Mouse (Mus musculus) liver, adult 2 months (tissue): Measurements from ENCODE around the gene Stag1. TPM values are rescaled to one million over a fixed set of nuclear protein-coding genes. Genes with fewer than 3 reads are reported as not detected.

ENCODE experiments used
- DNase-seq: peaks from one replicate; pipeline ENCODE4 v3.0.0-alpha.2; 2011; ENCODE audit warnings: low read depth, low spot score; ENCODE audit errors: extremely low read depth
- H3K27ac ChIP-seq: fragments of 200-500 bp; replicated peaks from 2 replicates; pipeline ENCODE4 v1.5.1; 2012; ENCODE audit warnings: low read depth, mild to moderate bottlenecking, control low read depth, inconsistent platforms, low read length; ENCODE audit not compliant: insufficient read depth
- H3K27me3 ChIP-seq: fragments of 200-500 bp; 2 replicates; pipeline ENCODE4 v1.6.1; 2012; ENCODE audit warnings: mild to moderate bottlenecking, moderate library complexity, low read length, inconsistent platforms; ENCODE audit not compliant: control insufficient read depth, insufficient read depth
- H3K36me3 ChIP-seq: fragments of 200-500 bp; 2 replicates; pipeline ENCODE4 v1.6.1; 2012; ENCODE audit warnings: low read length, inconsistent platforms; ENCODE audit not compliant: control insufficient read depth, insufficient read depth
- H3K4me1 ChIP-seq: fragments of 200-500 bp; 2 replicates; pipeline ENCODE4 v1.6.1; 2011; ENCODE audit warnings: low read length; ENCODE audit not compliant: control insufficient read depth, insufficient read depth
- H3K4me3 ChIP-seq: fragments of 200-500 bp; 2 replicates; pipeline ENCODE4 v1.5.1; 2011; ENCODE audit warnings: low read depth, mild to moderate bottlenecking, control low read depth, low read length, moderate library complexity; ENCODE audit not compliant: insufficient read depth
- H3K79me2 ChIP-seq: fragments of 200-500 bp; 2 replicates; pipeline ENCODE4 v1.6.1; 2012; ENCODE audit warnings: inconsistent platforms, mild to moderate bottlenecking, low read length, moderate library complexity; ENCODE audit not compliant: control insufficient read depth, insufficient read depth
- H3K9ac ChIP-seq: fragments of 200-500 bp; 2 replicates; pipeline ENCODE4 v1.6.1; 2012; ENCODE audit warnings: low read depth, mild to moderate bottlenecking, control low read depth, inconsistent platforms, low read length
- CTCF ChIP-seq: fragments of 200-500 bp; IDR thresholded peaks from 2 replicates; pipeline ENCODE4 v1.5.1; 2011; ENCODE audit warnings: low read depth, low read length, control low read depth
- POLR2A ChIP-seq: fragments of 200-500 bp; IDR thresholded peaks from 2 replicates; pipeline ENCODE4 v1.6.1; 2011; ENCODE audit warnings: low read length, control low read depth; ENCODE audit not compliant: insufficient read depth; ENCODE audit errors: extremely low read depth
- WGBS: fragments of 180-500 bp; shearing (Covaris S2); methylation state at CpG from one replicate; pipeline ENCODE4 v1.1.7; 2018; 5-methylcytosine and 5-hydroxymethylcytosine counted together
- polyA plus RNA-seq: library from polyadenylated mRNA; depleted of rRNA; stranded (reverse); fragments of >200 nt; gene quantifications from 2 replicates; pipeline ENCODE4 v1.2.3, GENCODE M21; 2012; rRNA removed
- total RNA-seq: library from RNA; depleted of rRNA; stranded (reverse); fragments of >200 nt; gene quantifications from 2 replicates; pipeline ENCODE4 v1.2.3, GENCODE M21; 2014; rRNA removed

Stag1 gene
- total RNA-seq (19.7 and 23.0 TPM in 2 replicates), polyA plus RNA-seq (1.4 and 1.9 TPM in 2 replicates)

DNA sequence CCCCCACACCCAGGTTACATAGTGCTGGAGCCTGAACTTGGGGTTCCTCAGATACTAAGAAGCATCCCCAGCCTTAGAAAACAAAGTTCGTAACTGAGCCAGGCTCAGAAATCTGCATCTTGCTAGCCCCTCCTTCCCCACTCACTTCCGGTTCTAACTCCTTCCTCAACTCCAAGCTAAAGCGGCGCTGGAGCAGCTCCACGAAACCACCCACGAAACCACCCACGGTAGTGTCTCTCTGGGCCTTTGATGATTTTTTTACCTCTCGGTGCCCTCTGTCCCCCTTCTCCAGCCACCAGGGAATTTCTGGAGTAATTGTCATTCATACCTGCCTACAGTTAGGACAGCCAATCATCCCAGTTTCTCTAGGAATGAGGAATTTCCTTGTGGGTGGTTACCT lies at the start of gene Stag1:
Gene Stag1, plus strand, starts transcription at position 253 of the 400 bp plus-strand sequence.
- DNase-seq: no peak
- no peak within 1 kb of the TSS for H3K9ac ChIP-seq
- no peaks in the 10 kb centered on the region for H3K36me3 ChIP-seq
- H3K79me2 ChIP-seq: no peaks in the 10 kb centered on the region
- 93% methylated on average over 8 of the region's 8 CpGs for WGBS
- H3K27me3 ChIP-seq: no peaks in the 10 kb centered on the region
- H3K27ac ChIP-seq: no peak within 1 kb of the TSS
- H3K4me3 ChIP-seq: no peak within 1 kb of the TSS
- H3K4me1 ChIP-seq: peaks cover 6% of the 10 kb centered on the region; the same call in 1 of the 2 replicates
- TF ChIP-seq POLR2A: no peak
- TF ChIP-seq CTCF: no peak

DNA sequence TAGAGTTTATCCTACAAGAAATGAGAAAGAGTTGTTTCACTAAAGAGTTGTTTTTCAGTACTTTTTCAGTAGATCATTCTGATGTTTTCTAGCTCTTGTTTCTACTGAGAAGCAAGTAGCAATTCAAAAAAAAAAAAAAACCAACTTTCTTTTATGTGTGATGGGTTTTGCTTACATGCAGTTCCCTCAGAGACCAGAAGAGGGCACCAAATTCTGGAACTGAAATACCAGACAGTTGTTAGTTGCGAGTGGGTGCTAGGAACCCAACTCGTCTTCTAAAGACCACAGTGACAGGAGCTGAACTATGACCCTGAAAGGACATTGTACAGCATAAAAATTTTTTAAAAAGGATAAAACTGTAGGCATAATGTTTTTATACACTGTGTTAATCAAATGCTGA lies 49.3 kb upstream of the Stag1 start:
- H3K4me1 ChIP-seq: no peaks in the 10 kb centered on the region
- no peak overlapping the region for H3K9ac ChIP-seq
- 96% methylated on average over 2 of the region's 2 CpGs for WGBS
- no peaks in the 10 kb centered on the region for H3K27me3 ChIP-seq
- TF ChIP-seq POLR2A (no peak), CTCF (no peak)
- H3K36me3 ChIP-seq: peaks cover 4% of the 10 kb centered on the region
- no peak for DNase-seq
- no peak overlapping the region for H3K27ac ChIP-seq
- H3K79me2 ChIP-seq: peaks cover 2% of the 10 kb centered on the region; the same call in 1 of the 2 replicates
- H3K4me3 ChIP-seq: no peak overlapping the region

DNA sequence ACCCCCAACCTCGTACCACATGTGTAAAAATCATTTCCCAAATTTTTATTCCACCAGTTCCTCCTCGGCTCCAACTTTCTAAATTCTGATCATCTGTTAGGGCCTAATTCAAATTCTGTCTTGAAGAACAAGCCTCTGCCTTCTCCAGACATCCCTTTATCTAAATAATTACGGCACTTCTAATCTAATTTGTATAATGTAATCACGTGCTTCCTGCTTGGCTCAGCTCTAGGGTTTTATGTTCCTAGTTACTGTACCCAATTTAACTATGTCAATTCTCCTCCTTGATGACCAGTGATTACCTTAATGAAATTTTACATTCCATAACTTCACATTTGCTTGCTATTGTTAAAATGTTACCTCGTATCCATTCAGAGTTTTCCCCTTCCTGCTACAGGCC lies 41.9 kb upstream of the Stag1 start:
- H3K79me2 ChIP-seq: no peaks in the 10 kb centered on the region
- H3K36me3 ChIP-seq: peaks cover 4% of the 10 kb centered on the region
- H3K27me3 ChIP-seq: no peaks in the 10 kb centered on the region
- DNase-seq: no peak
- no peaks in the 10 kb centered on the region for H3K4me1 ChIP-seq
- H3K27ac ChIP-seq: no peak overlapping the region
- no peak overlapping the region for H3K9ac ChIP-seq
- TF ChIP-seq POLR2A: no peak
- TF ChIP-seq CTCF: no peak
- no peak overlapping the region for H3K4me3 ChIP-seq
- WGBS: 84% methylated on average over 5 of the region's 5 CpGs

DNA sequence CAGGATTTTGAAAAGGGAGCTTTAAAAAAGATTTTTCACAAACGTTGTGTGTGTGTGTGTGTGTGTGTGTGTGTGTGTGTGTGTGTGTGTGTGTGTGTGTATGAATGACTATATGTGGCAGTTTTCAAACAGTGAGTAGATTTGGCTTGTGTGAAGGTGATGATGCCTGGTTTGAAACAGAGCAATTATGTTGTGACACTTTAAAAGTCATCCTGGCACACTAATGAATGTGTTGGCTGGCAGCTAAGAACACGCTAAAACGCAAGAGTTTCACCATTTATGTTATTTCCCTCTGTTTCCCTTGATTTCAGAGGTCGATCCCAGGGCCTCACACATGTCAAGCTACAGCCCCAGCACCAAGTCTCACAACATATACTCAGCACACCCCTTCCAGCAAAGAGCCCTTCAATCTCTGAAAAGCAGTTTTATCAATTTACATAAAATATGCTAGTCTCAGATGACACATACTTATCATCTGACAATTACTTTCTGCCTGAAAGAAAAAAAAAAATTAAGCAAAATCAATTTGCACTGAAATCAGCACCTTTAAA lies 39.5 kb upstream of the Stag1 start:
- Histone ChIP-seq H3K79me2 (no peaks in the 10 kb centered on the region), H3K27ac (no peak overlapping the region), H3K4me3 (no peak overlapping the region), H3K9ac (no peak overlapping the region), H3K27me3 (no peaks in the 10 kb centered on the region), H3K4me1 (no peaks in the 10 kb centered on the region), H3K36me3 (no peaks in the 10 kb centered on the region)
- DNase-seq: no peak
- TF ChIP-seq POLR2A: no peak
- no peak for TF ChIP-seq CTCF
- WGBS: 86% methylated on average over 4 of the region's 4 CpGs

DNA sequence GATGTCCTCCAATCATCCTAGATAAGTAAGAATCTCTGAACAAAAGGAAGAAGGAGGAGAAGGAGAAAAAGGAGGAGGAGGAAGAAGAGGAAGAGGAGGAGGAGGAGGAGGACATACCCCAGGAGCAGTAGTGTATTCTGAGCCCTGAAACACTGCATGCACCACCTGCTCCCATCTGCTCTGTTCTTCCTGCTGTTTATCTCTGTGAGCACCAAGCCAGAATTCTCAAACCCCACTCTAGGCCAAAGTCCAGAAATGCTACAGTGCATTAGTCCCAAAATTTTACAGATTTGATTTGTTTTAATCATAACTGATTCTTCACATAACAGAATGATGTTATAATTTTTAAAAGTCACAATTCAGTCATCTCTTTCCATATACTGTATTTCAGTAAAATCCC lies 38.6 kb upstream of the Stag1 start:
- DNase-seq: no peak
- no peak overlapping the region for H3K4me3 ChIP-seq
- no peaks in the 10 kb centered on the region for H3K79me2 ChIP-seq
- TF ChIP-seq POLR2A (no peak), CTCF (no peak)
- no peak overlapping the region for H3K27ac ChIP-seq
- no peaks in the 10 kb centered on the region for H3K4me1 ChIP-seq
- H3K27me3 ChIP-seq: no peaks in the 10 kb centered on the region
- H3K36me3 ChIP-seq: no peaks in the 10 kb centered on the region
- no peak overlapping the region for H3K9ac ChIP-seq

DNA sequence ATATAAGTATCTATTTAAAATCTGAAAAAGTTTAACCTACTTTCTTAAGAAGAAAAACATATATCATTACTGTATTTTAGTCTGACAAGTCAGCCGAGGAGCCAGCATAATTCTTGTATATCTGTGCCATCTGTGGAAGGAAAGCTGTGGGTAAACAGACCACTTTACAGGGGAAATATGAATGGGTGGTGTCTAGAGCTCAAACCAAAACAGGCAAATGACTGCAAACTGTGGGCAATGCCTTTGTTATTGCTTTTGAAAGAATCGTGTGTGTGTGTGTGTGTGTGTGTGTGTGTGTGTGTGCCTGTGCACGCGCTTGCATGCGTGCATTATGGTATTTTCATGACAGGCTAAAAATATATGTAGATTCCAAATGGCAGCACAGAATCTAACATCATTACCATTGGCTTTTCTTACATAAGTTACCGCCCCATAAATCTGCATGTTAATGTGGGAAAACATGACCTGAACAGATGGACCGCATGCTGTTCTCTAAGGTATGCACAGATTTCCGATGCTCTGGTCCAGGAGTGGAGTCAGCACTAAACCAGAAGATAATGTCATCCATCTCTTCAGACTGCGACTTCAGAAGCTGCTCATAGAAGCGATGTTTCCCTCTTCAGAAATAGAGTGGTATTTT lies 37.2 kb upstream of the Stag1 start:
- H3K9ac ChIP-seq: no peak overlapping the region
- no peak overlapping the region for H3K4me3 ChIP-seq
- H3K4me1 ChIP-seq: no peaks in the 10 kb centered on the region
- H3K36me3 ChIP-seq: no peaks in the 10 kb centered on the region
- 95% methylated on average over 10 of the region's 10 CpGs for WGBS
- no peak overlapping the region for H3K27ac ChIP-seq
- DNase-seq: no peak
- no peaks in the 10 kb centered on the region for H3K27me3 ChIP-seq
- no peaks in the 10 kb centered on the region for H3K79me2 ChIP-seq
- no peak for TF ChIP-seq CTCF
- no peak for TF ChIP-seq POLR2A
